Mouse (Mus musculus): Measurements from ENCODE around the gene Gnrhr.
A peak's percentile ranks its signal among the peaks of the same experiment; 100 is the strongest.

Gnrhr gene

GRCm38 (mm10) chr5:86197801-86198200 lies at the start of gene Gnrhr:
Gene Gnrhr, minus strand, starts transcription at chr5:86197901.
- DNase-seq (ENCODE audit: low read depth, low spot score): no peak

- no peak for DNase-seq (ENCODE audit: low read depth, low spot score)
Observed at GRCm38 (mm10) chr5:86246559-86246958, 48.9 kb upstream of the Gnrhr start.

- no peak for DNase-seq (ENCODE audit: low read depth, low spot score)
Observed at GRCm38 (mm10) chr5:86244880-86245279, 47.2 kb upstream of the Gnrhr start.

GRCm38 (mm10) chr5:86244275-86244674 lies 46.6 kb upstream of the Gnrhr start:
- no peak for DNase-seq (ENCODE audit: low read depth, low spot score)

GRCm38 (mm10) chr5:86227156-86227853 lies 29.6 kb upstream of the Gnrhr start:
- no peak for DNase-seq (ENCODE audit: low read depth, low spot score)

- DNase-seq (ENCODE audit: low read depth, low spot score): peak; percentile 32
Observed at GRCm38 (mm10) chr5:86191356-86191755, 6.3 kb downstream of the Gnrhr start.

- DNase-seq (ENCODE audit: low read depth, low spot score): peak; percentile 30
Observed at GRCm38 (mm10) chr5:86190770-86191169, 6.9 kb downstream of the Gnrhr start.

- no peak for DNase-seq (ENCODE audit: low read depth, low spot score)
Observed at GRCm38 (mm10) chr5:86190290-86190689, 7.4 kb downstream of the Gnrhr start.

GRCm38 (mm10) chr5:86187441-86187840 lies 10.3 kb downstream of the Gnrhr start:
- no peak for DNase-seq (ENCODE audit: low read depth, low spot score)

- no peak for DNase-seq (ENCODE audit: low read depth, low spot score)
Observed at GRCm38 (mm10) chr5:86173778-86174177, 23.9 kb downstream of the Gnrhr start.

GRCm38 (mm10) chr5:86172449-86173161 lies 25.1 kb downstream of the Gnrhr start, which contains the start of gene Uba6:
Gene Uba6, minus strand, starts transcription at chr5:86172803.
- DNase-seq (ENCODE audit: low read depth, low spot score): peak; percentile 97

GRCm38 (mm10) chr5:86172088-86172448 lies 25.6 kb downstream of the Gnrhr start:
- peak; percentile 7 for DNase-seq (ENCODE audit: low read depth, low spot score)

All from embryo, embryonic 11.5 days (tissue).